Mouse (Mus musculus) hindbrain, embryonic 14.5 days (tissue): ENCODE results near the gene Sema6b. TPM values are rescaled to one million over a fixed set of nuclear protein-coding genes. Genes with fewer than 3 reads are reported as not detected.
"Not testable (repeated sequence)": the region's sequence is repeated elsewhere in the genome, so short reads cannot be mapped to it uniquely, and the experiment has no call there.

Experiments
- ATAC-seq: fragments of 200-750 bp; cut with Nextera tagmentation; 2 replicates; pipeline ENCODE4 v1.8.0; 2017; ENCODE audit warnings: moderate number of reproducible peaks, mild to moderate bottlenecking, moderate TSS enrichment, moderate library complexity; ENCODE audit not compliant: low FRiP score
- DNase-seq: peaks from one replicate; pipeline ENCODE4 v3.0.0-alpha.2; 2015; ENCODE audit warnings: low spot score
- H3K27ac ChIP-seq: fragments of 300-500 bp; sonication (generic); 2 replicates; pipeline ENCODE4 v1.5.1; 2014; ENCODE audit warnings: mild to moderate bottlenecking, moderate library complexity
- H3K27me3 ChIP-seq: fragments of 300-500 bp; sonication (generic); 2 replicates; pipeline ENCODE4 v1.6.1; 2014; ENCODE audit warnings: mild to moderate bottlenecking, low read length, mixed read lengths; ENCODE audit not compliant: control insufficient read depth, insufficient read depth
- H3K36me3 ChIP-seq: fragments of 300-500 bp; sonication (generic); replicated peaks from 2 replicates; pipeline ENCODE4 v1.6.1; 2014; ENCODE audit not compliant: control insufficient read depth, insufficient read depth
- H3K4me1 ChIP-seq: fragments of 300-500 bp; sonication (generic); replicated peaks from 2 replicates; pipeline ENCODE4 v1.6.1; 2014; ENCODE audit warnings: antibody characterized with exemption, low read length, mixed read lengths; ENCODE audit not compliant: control insufficient read depth, insufficient read depth
- H3K4me2 ChIP-seq: fragments of 300-500 bp; sonication (generic); replicated peaks from 2 replicates; pipeline ENCODE4 v1.6.1; 2014; ENCODE audit warnings: mild to moderate bottlenecking, moderate library complexity
- H3K4me3 ChIP-seq: fragments of 300-500 bp; sonication (generic); replicated peaks from 2 replicates; pipeline ENCODE4 v1.5.1; 2014; ENCODE audit warnings: mild to moderate bottlenecking, low read length
- H3K9ac ChIP-seq: fragments of 300-500 bp; sonication (generic); 2 replicates; pipeline ENCODE4 v1.6.1; 2014
- H3K9me3 ChIP-seq: fragments of 300-500 bp; sonication (generic); 2 replicates; pipeline ENCODE4 v1.6.1; 2016; ENCODE audit warnings: low read length; ENCODE audit not compliant: control insufficient read depth
- WGBS: fragments of 180-500 bp; shearing (Covaris S2); extraction: QIAGEN DNeasy Blood & Tissue Kit; methylation state at CpG from one replicate; pipeline ENCODE4 v1.1.7; 2014; 5-methylcytosine and 5-hydroxymethylcytosine counted together
- polyA plus RNA-seq: library from polyadenylated mRNA; unstranded; fragments of >200 nt; fragmentation: Nextera tagmentation; extraction: Ambion mirVana; gene quantifications from 2 replicates; pipeline ENCODE4 v1.2.1, GENCODE M21; 2014

The Sema6b gene
- polyA plus RNA-seq, 1 experiment from 2014 or later = 18.3 TPM

DNA sequence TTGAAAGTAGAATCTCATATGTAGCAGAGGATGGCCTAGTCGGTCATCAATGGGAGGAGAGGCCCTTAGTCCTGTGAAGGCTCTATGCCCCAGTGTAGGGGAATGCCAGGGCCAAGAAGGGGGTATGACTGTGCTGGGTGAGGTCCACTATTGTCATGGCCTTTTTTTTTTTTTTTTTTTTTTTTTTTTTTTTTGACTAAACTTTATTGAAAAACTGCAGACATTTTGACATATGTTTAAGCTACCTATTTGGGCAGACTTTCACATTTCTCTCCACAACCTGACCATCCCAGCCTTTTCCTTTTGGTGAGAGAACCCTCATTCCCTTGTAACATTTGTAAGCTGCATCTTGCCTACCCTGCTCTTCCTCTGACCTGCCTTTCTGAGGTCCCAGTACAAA is 47.8 kb downstream of the Sema6b start:
- WGBS = 88% methylated on average over 1 of the region's 1 CpGs
- Histone ChIP-seq H3K9ac (no peak overlapping the region), H3K27ac (no peak overlapping the region), H3K36me3 (peaks cover 65% of the 10 kb centered on the region), H3K27me3 (no peaks in the 10 kb centered on the region), H3K4me2 (no peak overlapping the region), H3K4me1 (no peaks in the 10 kb centered on the region), H3K9me3 (no peaks in the 10 kb centered on the region), H3K4me3 (no peak overlapping the region)
- ATAC-seq (no peak), DNase-seq (no peak)

GRCm38 (mm10) chr17:56080781-56081585 is 59.2 kb downstream of the Sema6b start:
- H3K9ac ChIP-seq = peak overlapping the region; percentile 90

DNA sequence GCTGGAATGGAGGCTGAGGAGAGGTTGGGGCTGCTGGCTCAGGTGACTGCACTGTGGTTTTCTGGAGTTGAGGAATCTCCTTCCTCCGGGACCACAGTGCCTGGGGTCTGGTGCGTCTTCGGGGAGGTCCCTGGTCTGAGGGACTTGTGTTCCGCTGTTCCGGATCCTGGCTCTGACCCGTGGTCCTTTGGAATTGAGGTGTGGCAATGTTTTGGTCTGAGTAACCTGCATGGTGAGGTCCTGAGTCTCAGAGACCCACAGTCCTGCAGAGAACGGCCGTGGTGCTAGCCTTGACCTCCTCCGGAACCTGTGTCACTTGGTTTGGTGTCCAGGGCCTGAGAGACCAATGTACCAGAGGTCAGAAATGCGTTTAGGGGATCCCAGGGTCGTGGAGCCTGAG is 60.2 kb downstream of the Sema6b start:
- peak overlapping the region; percentile 90 for H3K9ac ChIP-seq
- no peak for DNase-seq
- H3K4me1 ChIP-seq = peaks cover 24% of the 10 kb centered on the region
- no peaks in the 10 kb centered on the region for H3K27me3 ChIP-seq
- no peak for ATAC-seq
- H3K9me3 ChIP-seq = no peaks in the 10 kb centered on the region
- H3K4me3 ChIP-seq = peak overlapping the region; percentile 95
- H3K4me2 ChIP-seq = peak overlapping the region; percentile 93
- WGBS = 2% methylated on average over 10 of the region's 11 CpGs
- H3K27ac ChIP-seq = peak overlapping the region; percentile 74; the same call in 1 of the 2 replicates
- peaks cover 29% of the 10 kb centered on the region for H3K36me3 ChIP-seq

More at GRCm38 (mm10) chr17:56080781-56081585, 59.2 kb downstream of the Sema6b start:
- WGBS = 8% methylated on average over 8 of the region's 8 CpGs
- Histone ChIP-seq H3K27ac (peak overlapping the region; percentile 29; the same call in 1 of the 2 replicates), H3K9me3 (no peaks in the 10 kb centered on the region), H3K4me1 (peaks cover 24% of the 10 kb centered on the region), H3K36me3 (peaks cover 31% of the 10 kb centered on the region), H3K4me2 (peak overlapping the region; percentile 93), H3K4me3 (peak overlapping the region; percentile 95), H3K27me3 (no peaks in the 10 kb centered on the region)
- ATAC-seq (peak; percentile 44), DNase-seq (peak; percentile 76)

DNA sequence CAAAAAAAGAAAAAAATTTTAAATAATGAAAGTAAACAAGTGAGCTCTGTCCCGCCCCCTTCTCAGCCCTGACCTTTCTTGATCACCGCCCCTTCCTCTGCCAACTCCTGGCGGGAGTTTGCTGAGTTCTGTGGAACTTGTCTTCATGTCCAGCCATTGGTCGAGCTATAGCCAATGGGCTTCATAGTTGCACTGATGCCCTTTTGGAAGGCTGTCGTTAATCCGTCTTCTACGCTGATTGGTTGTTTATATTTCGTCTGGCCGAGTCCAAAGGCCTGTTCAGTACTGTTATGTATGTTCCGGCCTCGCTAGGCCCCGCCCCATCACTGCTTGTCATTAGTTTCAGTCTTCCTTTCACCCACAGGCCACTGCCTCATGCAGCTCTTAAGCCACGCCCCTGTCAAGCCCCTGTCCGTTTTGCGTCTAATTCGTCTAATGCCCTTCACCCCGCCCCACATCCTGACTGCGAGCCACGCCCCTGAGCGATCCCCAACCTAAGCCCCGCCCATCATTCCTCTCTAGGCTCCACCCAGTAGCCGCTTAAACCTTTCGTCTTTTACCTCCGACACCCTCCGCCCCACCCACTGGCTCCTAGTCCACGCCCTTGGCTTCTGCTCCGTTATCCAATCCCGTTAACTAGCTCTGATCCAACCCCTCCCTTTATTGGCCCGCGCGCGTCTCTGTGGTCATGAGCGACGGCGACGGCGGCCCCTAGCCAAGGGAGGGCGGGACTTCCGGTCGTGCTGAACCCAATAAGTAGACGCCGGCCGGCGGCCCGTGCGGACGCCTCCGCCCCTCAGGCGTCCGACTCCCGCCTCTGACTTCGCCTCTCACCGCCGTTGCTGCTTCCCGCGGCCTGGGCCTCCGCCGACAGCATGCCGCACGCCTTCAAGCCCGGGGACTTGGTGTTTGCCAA is 61.0 kb downstream of the Sema6b start, which contains the start of gene Hdgfl2:
Hdgfl2 (plus strand) TSS at position 755 of the 916 bp plus-strand sequence.
- DNase-seq (peak; percentile 98), ATAC-seq (peak; percentile 94)
- Histone ChIP-seq H3K36me3 (peaks cover 21% of the 10 kb centered on the region), H3K4me1 (peaks cover 26% of the 10 kb centered on the region), H3K4me2 (peak within 1 kb of the TSS; percentile 93), H3K9ac (peak within 1 kb of the TSS; percentile 90), H3K9me3 (no peaks in the 10 kb centered on the region), H3K27me3 (no peaks in the 10 kb centered on the region), H3K4me3 (peak within 1 kb of the TSS; percentile 95), H3K27ac (peak within 1 kb of the TSS; percentile 74)
- under 1% methylated on average over 61 of the region's 61 CpGs for WGBS

DNA sequence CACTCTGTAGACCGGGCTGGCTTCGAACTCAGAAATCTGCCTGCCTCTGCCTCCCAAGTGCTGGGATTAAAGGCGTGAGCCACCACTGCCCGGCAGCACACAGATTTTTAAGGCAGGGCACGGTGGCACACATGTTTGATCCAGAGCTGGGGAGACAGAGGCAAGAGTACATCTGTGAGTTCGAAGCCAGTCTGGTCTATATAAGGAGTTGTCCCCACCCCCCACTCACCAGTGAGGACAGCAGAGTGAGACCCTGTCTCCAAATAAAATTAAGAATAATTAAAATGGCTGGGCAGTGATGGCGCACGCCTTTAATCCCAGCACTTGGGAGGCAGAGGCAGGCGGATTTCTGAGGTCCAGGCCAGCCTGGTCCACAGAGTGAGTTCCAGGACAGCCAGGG is 61.8 kb downstream of the Sema6b start:
- WGBS = 65% methylated on average over 9 of the region's 9 CpGs
- not testable (repeated sequence) for H3K9ac ChIP-seq, H3K9me3 ChIP-seq, DNase-seq, ATAC-seq, H3K27ac ChIP-seq, H3K27me3 ChIP-seq
- Histone ChIP-seq H3K4me2 (peak overlapping the region; percentile 93), H3K36me3 (peaks cover 16% of the 10 kb centered on the region), H3K4me3 (peak overlapping the region; percentile 95), H3K4me1 (peaks cover 31% of the 10 kb centered on the region)

GRCm38 (mm10) chr17:56077523-56077922 is 62.6 kb downstream of the Sema6b start:
- Histone ChIP-seq H3K27ac (no peak overlapping the region), H3K9me3 (no peaks in the 10 kb centered on the region), H3K4me2 (no peak overlapping the region), H3K4me3 (no peak overlapping the region), H3K9ac (no peak overlapping the region), H3K36me3 (peaks cover 16% of the 10 kb centered on the region), H3K4me1 (peaks cover 31% of the 10 kb centered on the region), H3K27me3 (no peaks in the 10 kb centered on the region)
- DNase-seq (no peak), ATAC-seq (no peak)
- WGBS = 95% methylated on average over 5 of the region's 5 CpGs

- Histone ChIP-seq H3K27me3 (no peaks in the 10 kb centered on the region), H3K9me3 (no peaks in the 10 kb centered on the region), H3K27ac (peak within 1 kb of the TSS; percentile 90), H3K4me1 (peaks cover 7% of the 10 kb centered on the region), H3K4me3 (peak within 1 kb of the TSS; percentile 63), H3K9ac (peak within 1 kb of the TSS; percentile 82), H3K36me3 (peaks cover 36% of the 10 kb centered on the region), H3K4me2 (peak within 1 kb of the TSS; percentile 79)
- 0% methylated on average over 35 of the region's 35 CpGs for WGBS
- ATAC-seq = peak; percentile 57
- DNase-seq = peak; percentile 94
Measured at GRCm38 (mm10) chr17:56074827-56075208, 65.3 kb downstream of the Sema6b start, which contains the start of gene Ubxn6. TSS of gene Ubxn6 (minus strand) at chr17:56075028.

- DNase-seq (peak; percentile 66), ATAC-seq (peak; percentile 12; the same call in 1 of the 2 replicates)
- Histone ChIP-seq H3K4me2 (peak overlapping the region; percentile 79), H3K9me3 (no peaks in the 10 kb centered on the region), H3K36me3 (peaks cover 42% of the 10 kb centered on the region), H3K4me3 (peak overlapping the region; percentile 63), H3K4me1 (peaks cover 7% of the 10 kb centered on the region), H3K27ac (peak overlapping the region; percentile 90), H3K9ac (peak overlapping the region; percentile 82), H3K27me3 (no peaks in the 10 kb centered on the region)
- 9% methylated on average over 22 of the region's 22 CpGs for WGBS
Measured at GRCm38 (mm10) chr17:56074097-56074826, 65.9 kb downstream of the Sema6b start.
